Mouse (Mus musculus) heart, embryonic 12.5 days (tissue): ENCODE results near the gene Ifnab. TPM values are rescaled to one million over a fixed set of nuclear protein-coding genes. Genes with fewer than 3 reads are reported as not detected.

Experiments used
- ATAC-seq: fragments of 200-750 bp; cut with Nextera tagmentation; 2 replicates; pipeline ENCODE4 v1.8.0; 2017; ENCODE audit warnings: moderate TSS enrichment, moderate library complexity; ENCODE audit not compliant: insufficient number of reproducible peaks, low FRiP score
- H3K27ac ChIP-seq: fragments of 300-500 bp; sonication (generic); 2 replicates; pipeline ENCODE4 v1.5.1; 2016; ENCODE audit warnings: mild to moderate bottlenecking, moderate library complexity; ENCODE audit not compliant: poor library complexity, severe bottlenecking
- H3K27me3 ChIP-seq: fragments of 300-500 bp; sonication (generic); replicated peaks from 2 replicates; pipeline ENCODE4 v1.6.1; 2016; ENCODE audit warnings: mild to moderate bottlenecking, moderate library complexity
- H3K36me3 ChIP-seq: fragments of 300-500 bp; sonication (generic); 2 replicates; pipeline ENCODE4 v1.6.1; 2016; ENCODE audit warnings: mild to moderate bottlenecking, moderate library complexity
- H3K4me1 ChIP-seq: fragments of 300-500 bp; sonication (generic); replicated peaks from 2 replicates; pipeline ENCODE4 v1.6.1; 2016; ENCODE audit warnings: mild to moderate bottlenecking
- H3K4me2 ChIP-seq: fragments of 300-500 bp; sonication (generic); 2 replicates; pipeline ENCODE4 v1.6.1; 2016; ENCODE audit warnings: mild to moderate bottlenecking, moderate library complexity
- H3K4me3 ChIP-seq: fragments of 300-500 bp; sonication (generic); 2 replicates; pipeline ENCODE4 v1.5.1; 2016; ENCODE audit warnings: mild to moderate bottlenecking
- H3K9ac ChIP-seq: fragments of 300-500 bp; sonication (generic); 2 replicates; pipeline ENCODE4 v1.6.1; 2016; ENCODE audit warnings: mild to moderate bottlenecking, moderate library complexity
- H3K9me3 ChIP-seq: fragments of 300-500 bp; sonication (generic); replicated peaks from 2 replicates; pipeline ENCODE4 v1.6.1; 2016; ENCODE audit warnings: mild to moderate bottlenecking, moderate library complexity
- WGBS: fragments of 180-500 bp; shearing (Covaris S2); methylation state at CpG from one replicate; pipeline ENCODE4 v1.1.7; 2016; 5-methylcytosine and 5-hydroxymethylcytosine counted together
- polyA plus RNA-seq: library from polyadenylated mRNA; unstranded; fragments of >200 nt; fragmentation: Nextera tagmentation; extraction: Ambion mirVana; gene quantifications from 2 replicates; pipeline ENCODE4 v1.2.1, GENCODE M21; 2016

Gene Ifnab
- polyA plus RNA-seq, 1 experiment from 2014 or later = not detected

GRCm38 (mm10) chr4:88705924-88706323, 14.8 kb upstream of the Ifnab start:
- H3K4me3 ChIP-seq = no peak overlapping the region
- H3K4me1 ChIP-seq = no peaks in the 10 kb centered on the region
- 20% methylated on average over 3 of the region's 3 CpGs for WGBS
- no peaks in the 10 kb centered on the region for H3K27me3 ChIP-seq
- H3K27ac ChIP-seq = no peak overlapping the region
- H3K36me3 ChIP-seq = no peaks in the 10 kb centered on the region
- H3K9me3 ChIP-seq = no peaks in the 10 kb centered on the region
- H3K4me2 ChIP-seq = no peak overlapping the region
- no peak for ATAC-seq
- H3K9ac ChIP-seq = no peak overlapping the region

GRCm38 (mm10) chr4:88699301-88699700, 8.1 kb upstream of the Ifnab start:
- Histone ChIP-seq H3K27me3 (0 out of 2 replicates have a peak, but pooled peaks cover 4% of the 10 kb centered on the region), H3K4me1 (no peaks in the 10 kb centered on the region), H3K9me3 (no peaks in the 10 kb centered on the region), H3K27ac (no peak overlapping the region), H3K9ac (no peak overlapping the region), H3K4me2 (no peak overlapping the region), H3K36me3 (no peaks in the 10 kb centered on the region), H3K4me3 (no peak overlapping the region)
- no peak for ATAC-seq
- WGBS = 85% methylated on average over 1 of the region's 1 CpGs

GRCm38 (mm10) chr4:88698781-88699180, 7.6 kb upstream of the Ifnab start:
- Histone ChIP-seq H3K4me3 (no peak overlapping the region), H3K4me1 (no peaks in the 10 kb centered on the region), H3K4me2 (no peak overlapping the region), H3K9ac (no peak overlapping the region), H3K27me3 (0 out of 2 replicates have a peak, but pooled peaks cover 4% of the 10 kb centered on the region), H3K9me3 (no peaks in the 10 kb centered on the region), H3K27ac (no peak overlapping the region), H3K36me3 (no peaks in the 10 kb centered on the region)
- no peak for ATAC-seq
- WGBS = 78% methylated on average over 5 of the region's 5 CpGs

GRCm38 (mm10) chr4:88697753-88698152, 6.6 kb upstream of the Ifnab start:
- no peak overlapping the region for H3K27ac ChIP-seq
- H3K4me2 ChIP-seq = no peak overlapping the region
- 71% methylated on average over 4 of the region's 4 CpGs for WGBS
- H3K9me3 ChIP-seq = no peaks in the 10 kb centered on the region
- H3K9ac ChIP-seq = no peak overlapping the region
- no peak for ATAC-seq
- no peaks in the 10 kb centered on the region for H3K4me1 ChIP-seq
- no peaks in the 10 kb centered on the region for H3K36me3 ChIP-seq
- H3K27me3 ChIP-seq = 0 out of 2 replicates have a peak, but pooled peaks cover 4% of the 10 kb centered on the region
- H3K4me3 ChIP-seq = no peak overlapping the region

GRCm38 (mm10) chr4:88697108-88697507, 5.9 kb upstream of the Ifnab start:
- ATAC-seq = no peak
- 58% methylated on average over 6 of the region's 6 CpGs for WGBS
- H3K27ac ChIP-seq = no peak overlapping the region
- H3K4me2 ChIP-seq = no peak overlapping the region
- H3K9me3 ChIP-seq = no peaks in the 10 kb centered on the region
- 0 out of 2 replicates have a peak, but pooled peaks cover 4% of the 10 kb centered on the region for H3K27me3 ChIP-seq
- no peak overlapping the region for H3K4me3 ChIP-seq
- no peak overlapping the region for H3K9ac ChIP-seq
- H3K36me3 ChIP-seq = no peaks in the 10 kb centered on the region
- H3K4me1 ChIP-seq = no peaks in the 10 kb centered on the region

- Histone ChIP-seq H3K4me1 (no peaks in the 10 kb centered on the region), H3K9me3 (no peaks in the 10 kb centered on the region), H3K4me2 (no peak overlapping the region), H3K27ac (no peak overlapping the region), H3K4me3 (no peak overlapping the region), H3K36me3 (no peaks in the 10 kb centered on the region), H3K27me3 (0 out of 2 replicates have a peak, but pooled peaks cover 4% of the 10 kb centered on the region), H3K9ac (no peak overlapping the region)
- WGBS = 22% methylated on average over 3 of the region's 3 CpGs
- ATAC-seq = peak; percentile 57
Observed at GRCm38 (mm10) chr4:88696237-88696884, 5.2 kb upstream of the Ifnab start.

- no peak overlapping the region for H3K27ac ChIP-seq
- no peak for ATAC-seq
- H3K4me3 ChIP-seq = no peak overlapping the region
- H3K27me3 ChIP-seq = 0 out of 2 replicates have a peak, but pooled peaks cover 4% of the 10 kb centered on the region
- H3K4me2 ChIP-seq = no peak overlapping the region
- H3K9ac ChIP-seq = no peak overlapping the region
- no peaks in the 10 kb centered on the region for H3K36me3 ChIP-seq
- no peaks in the 10 kb centered on the region for H3K9me3 ChIP-seq
- no peaks in the 10 kb centered on the region for H3K4me1 ChIP-seq
- WGBS = 75% methylated on average over 2 of the region's 2 CpGs
Observed at GRCm38 (mm10) chr4:88693392-88693791, 2.2 kb upstream of the Ifnab start.

- no peak for ATAC-seq
- Histone ChIP-seq H3K4me3 (no peak overlapping the region), H3K9me3 (no peaks in the 10 kb centered on the region), H3K4me2 (no peak overlapping the region), H3K9ac (no peak overlapping the region), H3K27me3 (0 out of 2 replicates have a peak, but pooled peaks cover 4% of the 10 kb centered on the region), H3K4me1 (no peaks in the 10 kb centered on the region), H3K27ac (no peak overlapping the region), H3K36me3 (no peaks in the 10 kb centered on the region)
- WGBS = 57% methylated on average over 1 of the region's 1 CpGs
Observed at GRCm38 (mm10) chr4:88692537-88692936, 1.4 kb upstream of the Ifnab start.

GRCm38 (mm10) chr4:88683812-88684211, 7.3 kb downstream of the Ifnab start, which contains the start of gene Ifna2:
TSS of gene Ifna2 (minus strand) at chr4:88683912.
- no peak within 1 kb of the TSS for H3K9ac ChIP-seq
- H3K27me3 ChIP-seq = no peaks in the 10 kb centered on the region
- no peaks in the 10 kb centered on the region for H3K4me1 ChIP-seq
- no peaks in the 10 kb centered on the region for H3K36me3 ChIP-seq
- H3K27ac ChIP-seq = no peak within 1 kb of the TSS
- no peaks in the 10 kb centered on the region for H3K9me3 ChIP-seq
- no peak within 1 kb of the TSS for H3K4me2 ChIP-seq
- ATAC-seq = no peak
- 84% methylated on average over 1 of the region's 1 CpGs for WGBS
- no peak within 1 kb of the TSS for H3K4me3 ChIP-seq

- no peak overlapping the region for H3K4me2 ChIP-seq
- no peak overlapping the region for H3K4me3 ChIP-seq
- no peaks in the 10 kb centered on the region for H3K27me3 ChIP-seq
- no peaks in the 10 kb centered on the region for H3K4me1 ChIP-seq
- WGBS = 53% methylated on average over 3 of the region's 3 CpGs
- no peak overlapping the region for H3K9ac ChIP-seq
- no peak for ATAC-seq
- no peaks in the 10 kb centered on the region for H3K9me3 ChIP-seq
- no peak overlapping the region for H3K27ac ChIP-seq
- H3K36me3 ChIP-seq = no peaks in the 10 kb centered on the region
Observed at GRCm38 (mm10) chr4:88681353-88681752, 9.8 kb downstream of the Ifnab start.

GRCm38 (mm10) chr4:88680362-88680761, 10.8 kb downstream of the Ifnab start:
- Histone ChIP-seq H3K4me2 (no peak overlapping the region), H3K27ac (no peak overlapping the region), H3K9ac (no peak overlapping the region), H3K9me3 (no peaks in the 10 kb centered on the region), H3K4me1 (no peaks in the 10 kb centered on the region), H3K27me3 (no peaks in the 10 kb centered on the region), H3K4me3 (no peak overlapping the region), H3K36me3 (no peaks in the 10 kb centered on the region)
- ATAC-seq = no peak
- WGBS = 39% methylated on average over 8 of the region's 8 CpGs

GRCm38 (mm10) chr4:88676824-88677223, 14.3 kb downstream of the Ifnab start, which contains the start of gene Ifna16:
TSS of gene Ifna16 (minus strand) at chr4:88676924.
- Histone ChIP-seq H3K9ac (no peak within 1 kb of the TSS), H3K9me3 (no peaks in the 10 kb centered on the region), H3K4me2 (no peak within 1 kb of the TSS), H3K27ac (no peak within 1 kb of the TSS), H3K27me3 (no peaks in the 10 kb centered on the region), H3K36me3 (no peaks in the 10 kb centered on the region), H3K4me3 (no peak within 1 kb of the TSS), H3K4me1 (no peaks in the 10 kb centered on the region)
- WGBS = 71% methylated on average over 1 of the region's 1 CpGs
- no peak for ATAC-seq
